Mouse (Mus musculus): ENCODE data around the gene Ppib. TPM values are rescaled to one million over a fixed set of nuclear protein-coding genes. Genes with fewer than 3 reads are reported as not detected.

Gene Ppib
- total RNA-seq (2021): 100 to 1,000 TPM; 195 to 196 TPM
- long read RNA-seq, transcript Ppib-201 (5 exons, 892 nt): major isoform, 65 of 90 reads
- long read RNA-seq, transcript Ppib-202 (4 exons, 3,305 nt): minor isoform, 7 of 90 reads
- long read RNA-seq, partial matches to known transcripts: 14 of 90 reads
- long read RNA-seq, other reads (novel, unspliced or antisense): 4 of 90 reads

GRCm38 (mm10) chr9:66059583-66060307, at the start of gene Ppib:
TSS of gene Ppib (plus strand) at chr9:66060222.
- DNase-seq (ENCODE audit: low spot score in 2 of 2): peak; percentile 98 to 99

GRCm38 (mm10) chr9:66020601-66021000, 39.4 kb upstream of the Ppib start:
- no peak for DNase-seq (ENCODE audit: low spot score in 2 of 2)

DNA sequence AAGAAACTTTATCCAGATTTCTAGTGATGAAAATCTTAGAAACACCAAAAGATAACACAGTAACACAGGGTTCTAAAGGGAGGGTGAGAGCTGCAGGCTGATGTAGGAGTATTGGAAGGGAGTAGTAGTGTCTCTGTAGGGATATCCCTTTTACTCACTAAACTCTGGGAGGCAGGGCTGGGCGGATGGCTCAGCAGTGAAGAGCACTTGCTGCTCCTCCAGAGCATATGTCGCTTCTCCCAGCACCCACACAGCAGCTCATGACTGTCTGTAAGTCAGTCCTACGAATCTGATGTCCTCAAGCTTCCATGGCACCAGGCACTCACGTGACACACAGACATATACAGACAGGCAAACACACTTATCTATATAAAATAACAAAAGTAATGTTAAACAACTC, 21.9 kb upstream of the Ppib start:
- peak; percentile 61 to 82 for DNase-seq (ENCODE audit: low spot score in 2 of 2)

DNA sequence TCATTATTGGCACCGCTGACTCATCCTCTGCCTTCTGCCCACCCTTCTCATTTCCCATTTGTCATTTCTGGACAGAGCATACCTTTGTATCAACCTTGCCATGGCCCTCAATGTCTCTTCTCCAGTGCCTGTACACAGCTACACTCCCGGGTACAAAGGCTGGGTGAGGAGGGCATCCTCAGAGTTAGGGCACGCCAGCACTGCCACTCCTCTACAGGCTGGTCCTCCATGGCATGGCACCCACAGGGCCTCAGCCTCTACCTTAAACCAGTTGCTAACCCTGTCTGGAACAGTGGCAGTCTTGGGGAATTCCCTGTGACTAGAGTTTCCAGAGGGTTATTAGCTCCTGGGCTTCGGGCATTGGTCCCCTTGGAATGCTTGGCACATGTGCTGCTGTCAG, 21.4 kb upstream of the Ppib start:
- DNase-seq (ENCODE audit: low spot score in 2 of 2): peak in 1 of 2 experiments; percentile 29

DNA sequence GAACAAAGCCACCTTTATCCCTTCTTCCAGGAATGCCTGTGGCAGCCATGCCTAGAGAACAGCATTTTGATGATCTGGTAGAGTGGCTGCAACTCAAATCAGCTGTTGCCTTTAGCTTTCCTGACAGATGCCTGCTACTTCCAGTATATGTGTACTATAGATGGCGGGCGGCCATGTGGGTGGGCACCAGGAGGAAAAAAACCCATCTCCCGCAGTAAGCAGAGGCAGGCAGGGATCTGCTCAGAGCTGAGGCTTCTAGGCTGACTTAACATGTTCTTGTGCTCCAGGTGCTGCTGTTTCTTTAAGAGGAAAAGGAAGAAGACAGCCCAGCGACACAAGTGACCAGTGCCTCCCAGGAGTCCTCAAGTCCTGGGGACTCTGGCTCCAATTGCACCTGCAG, 20.7 kb upstream of the Ppib start:
- peak in 1 of 2 experiments; percentile 46 for DNase-seq (ENCODE audit: low spot score in 2 of 2)

- DNase-seq (ENCODE audit: low spot score in 2 of 2): peak in 1 of 2 experiments; percentile 57
Measured at GRCm38 (mm10) chr9:66040801-66041200, 19.2 kb upstream of the Ppib start.

GRCm38 (mm10) chr9:66042331-66042730, 17.7 kb upstream of the Ppib start:
- DNase-seq (ENCODE audit: low spot score in 2 of 2): no peak

DNA sequence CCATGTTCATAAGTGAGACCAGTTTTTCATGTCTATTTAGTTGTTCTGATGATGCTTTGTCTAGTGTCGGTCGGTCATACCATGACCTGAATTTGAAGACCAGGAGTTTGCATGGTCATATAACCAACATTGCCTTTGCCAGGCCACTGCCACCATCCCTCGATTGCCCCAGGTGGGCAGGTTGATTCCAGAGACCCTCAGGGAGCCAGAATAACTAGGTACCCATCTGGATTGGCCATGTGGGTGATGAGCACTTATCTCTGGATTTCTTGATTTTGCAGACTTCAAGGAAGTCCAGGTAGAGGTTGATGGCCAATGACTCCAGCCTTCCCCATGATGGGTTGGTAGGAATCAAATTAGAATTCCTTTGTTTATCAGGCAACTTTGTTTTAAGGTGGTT, 16.8 kb upstream of the Ppib start:
- no peak for DNase-seq (ENCODE audit: low spot score in 2 of 2)

- no peak for DNase-seq (ENCODE audit: low spot score in 2 of 2)
Measured at GRCm38 (mm10) chr9:66049931-66050601, 10.0 kb upstream of the Ppib start.

GRCm38 (mm10) chr9:66051493-66051892, 8.5 kb upstream of the Ppib start:
- DNase-seq (ENCODE audit: low spot score in 2 of 2): no peak

- DNase-seq (ENCODE audit: low spot score in 2 of 2): no peak
Measured at GRCm38 (mm10) chr9:66052731-66053130, 7.3 kb upstream of the Ppib start.

GRCm38 (mm10) chr9:66053620-66054019, 6.4 kb upstream of the Ppib start:
- DNase-seq (ENCODE audit: low spot score in 2 of 2): no peak

DNA sequence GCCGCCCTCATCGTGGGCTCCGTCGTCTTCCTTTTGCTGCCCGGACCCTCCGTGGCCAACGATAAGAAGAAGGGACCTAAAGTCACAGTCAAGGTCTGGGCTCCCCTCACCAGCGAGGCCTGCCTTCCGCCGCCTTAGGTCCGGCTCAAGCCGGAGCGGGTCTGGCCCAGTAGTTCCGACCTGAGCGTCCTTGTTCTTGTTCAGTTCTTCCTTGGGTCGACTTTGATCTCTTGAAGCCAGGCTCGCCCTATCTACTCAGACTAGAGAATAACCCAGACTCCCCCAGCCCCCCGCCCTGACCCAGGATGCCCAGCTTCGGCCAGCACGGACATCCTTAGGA, 256 bp downstream of the Ppib start:
- DNase-seq (ENCODE audit: low spot score in 2 of 2): no peak

DNA sequence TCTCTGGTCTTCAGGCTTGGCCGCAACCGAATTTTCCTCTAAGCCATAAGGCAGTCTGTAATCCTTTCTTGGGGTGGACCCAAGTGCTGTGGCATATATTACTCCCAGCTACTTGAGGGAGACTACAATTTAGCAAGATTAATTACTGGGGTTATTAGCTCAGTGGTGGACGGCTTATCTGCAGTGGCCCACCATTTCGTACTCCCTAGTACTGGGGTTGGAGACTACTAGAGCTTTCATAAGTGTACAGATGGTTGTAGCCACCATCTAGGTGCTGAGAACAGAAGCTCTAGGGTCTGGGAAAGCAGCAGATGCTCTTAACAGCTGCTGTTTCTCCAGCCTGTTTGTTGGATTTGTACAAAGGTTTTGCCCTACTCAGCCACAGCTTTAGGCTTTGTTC, 964 bp downstream of the Ppib start:
- DNase-seq (ENCODE audit: low spot score in 2 of 2): no peak

DNA sequence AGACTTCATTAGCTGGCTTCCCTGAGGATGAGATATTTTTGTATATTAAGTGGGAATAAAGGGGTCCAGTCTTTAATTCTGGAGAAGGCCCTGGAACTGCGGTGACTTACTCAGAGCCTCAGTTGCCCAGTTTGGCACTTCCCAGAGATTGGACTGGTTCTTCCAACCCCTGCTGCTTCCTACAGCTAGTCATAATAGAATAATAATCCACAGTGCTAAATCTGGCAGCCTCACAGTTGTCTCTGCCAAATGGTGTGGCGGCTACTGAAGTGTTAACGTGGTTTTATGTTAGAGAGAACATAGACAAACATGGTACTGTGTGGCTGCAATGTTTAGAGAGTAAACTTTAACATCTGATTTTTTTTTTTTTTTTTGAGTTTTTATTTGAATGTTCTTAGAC, 1.6 kb downstream of the Ppib start:
- DNase-seq (ENCODE audit: low spot score in 2 of 2): no peak

DNA sequence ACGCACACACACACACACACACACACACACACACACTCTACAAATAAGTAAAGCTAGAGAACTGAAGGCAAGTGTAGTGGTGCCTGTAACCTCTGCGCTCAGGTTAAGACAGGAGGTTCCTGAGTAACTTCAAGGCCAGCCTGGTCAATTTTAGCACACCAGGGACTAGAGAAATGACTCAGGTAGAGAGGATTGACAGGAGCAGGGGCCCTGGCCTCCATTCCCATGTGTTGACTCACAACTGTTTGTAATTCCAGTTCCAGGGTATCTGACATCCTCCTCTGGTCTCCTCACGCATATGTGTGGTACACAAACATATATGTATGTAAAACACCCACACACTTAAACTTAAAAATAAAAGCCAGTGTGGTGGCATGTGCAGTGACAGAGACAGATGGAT, 3.4 kb downstream of the Ppib start:
- DNase-seq (ENCODE audit: low spot score in 2 of 2): no peak

GRCm38 (mm10) chr9:66064316-66064715, 4.3 kb downstream of the Ppib start:
- no peak for DNase-seq (ENCODE audit: low spot score in 2 of 2)

- no peak for DNase-seq (ENCODE audit: low spot score in 2 of 2)
Measured at GRCm38 (mm10) chr9:66066791-66067190, 6.8 kb downstream of the Ppib start.

DNA sequence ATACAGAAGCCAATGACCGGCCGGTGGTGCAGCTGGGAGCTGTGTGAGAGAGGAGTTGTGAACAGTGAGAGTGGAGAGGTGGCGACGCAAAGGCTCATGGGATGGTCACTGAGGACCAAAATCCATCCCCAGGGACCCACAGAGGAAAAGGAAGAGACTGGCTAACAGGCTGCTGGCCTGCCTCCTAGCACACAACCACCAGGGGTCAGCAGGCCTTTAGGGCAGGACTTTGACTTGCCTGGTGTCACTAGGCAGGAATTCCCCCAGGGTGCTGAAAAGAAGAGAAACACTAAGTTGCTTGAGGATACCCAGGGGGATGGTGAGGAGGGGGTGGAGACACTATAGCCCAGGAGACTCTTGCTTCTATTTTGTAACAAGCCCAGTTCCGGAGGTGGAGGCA, 7.5 kb downstream of the Ppib start:
- no peak for DNase-seq (ENCODE audit: low spot score in 2 of 2)

DNA sequence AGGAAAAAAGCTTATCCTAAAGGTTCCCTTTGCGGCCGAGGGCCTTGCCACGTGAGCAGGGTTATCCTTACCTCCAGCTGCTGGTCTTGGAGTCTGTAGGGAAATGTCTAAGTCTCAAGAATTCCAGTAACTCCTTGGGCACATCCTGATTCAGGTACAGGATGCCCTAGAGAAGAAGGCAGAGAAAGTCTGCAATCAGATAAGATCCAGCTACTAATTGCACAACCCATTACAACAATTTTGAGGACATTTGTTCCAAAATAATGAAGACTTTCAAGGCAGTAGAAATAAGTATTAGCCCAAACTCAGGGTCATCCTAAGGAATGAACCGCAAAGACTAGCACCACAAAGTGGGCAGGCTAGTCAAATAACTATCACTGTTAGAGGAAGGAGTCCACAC, 8.0 kb downstream of the Ppib start:
- no peak for DNase-seq (ENCODE audit: low spot score in 2 of 2)

DNA sequence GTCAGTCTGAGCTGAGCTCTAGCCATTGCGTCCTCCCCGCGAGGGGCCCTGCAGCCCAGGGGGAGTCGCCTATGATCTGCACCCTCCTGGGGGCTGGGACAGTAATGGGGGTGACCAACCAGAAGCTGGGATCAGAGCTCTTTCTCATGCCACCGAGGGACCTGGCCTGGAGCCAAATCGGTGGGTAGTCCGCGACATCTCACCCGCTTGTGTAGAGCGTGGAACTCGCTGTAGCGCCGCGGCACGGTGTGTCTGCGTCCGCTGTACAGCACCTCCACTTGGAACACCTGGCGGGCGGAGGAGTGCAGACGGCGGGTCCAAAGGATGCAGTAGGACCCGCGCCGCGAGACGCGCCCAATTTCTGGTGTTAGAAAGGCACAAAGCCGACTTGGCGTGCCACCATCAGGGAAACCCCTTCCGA, 9.0 kb downstream of the Ppib start:
- DNase-seq (ENCODE audit: low spot score in 2 of 2): no peak

DNA sequence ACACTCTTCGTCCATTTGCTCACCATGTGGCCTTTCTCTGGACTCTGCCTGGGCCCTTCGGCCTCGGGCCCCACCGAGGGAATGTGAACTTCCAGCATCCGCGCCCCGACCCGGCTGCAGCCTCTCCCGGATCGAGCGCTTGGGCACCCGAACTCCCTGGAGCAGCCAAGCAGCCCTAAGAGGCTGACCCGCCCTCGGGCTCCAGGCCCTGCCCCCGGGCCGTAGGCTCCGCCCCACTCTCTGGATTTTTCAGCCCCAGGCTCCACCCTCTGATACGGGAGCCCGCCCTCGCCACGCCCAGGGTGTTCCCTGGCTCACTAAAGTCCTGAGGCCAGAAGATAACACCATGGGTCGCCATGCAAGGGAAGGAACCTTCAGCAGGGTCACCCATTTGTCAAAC, 9.6 kb downstream of the Ppib start, which contains the start of gene Snx22:
Snx22 (minus strand) TSS at position 137 of the 400 bp plus-strand sequence.
- peak; percentile 53 to 73 for DNase-seq (ENCODE audit: low spot score in 2 of 2)

DNA sequence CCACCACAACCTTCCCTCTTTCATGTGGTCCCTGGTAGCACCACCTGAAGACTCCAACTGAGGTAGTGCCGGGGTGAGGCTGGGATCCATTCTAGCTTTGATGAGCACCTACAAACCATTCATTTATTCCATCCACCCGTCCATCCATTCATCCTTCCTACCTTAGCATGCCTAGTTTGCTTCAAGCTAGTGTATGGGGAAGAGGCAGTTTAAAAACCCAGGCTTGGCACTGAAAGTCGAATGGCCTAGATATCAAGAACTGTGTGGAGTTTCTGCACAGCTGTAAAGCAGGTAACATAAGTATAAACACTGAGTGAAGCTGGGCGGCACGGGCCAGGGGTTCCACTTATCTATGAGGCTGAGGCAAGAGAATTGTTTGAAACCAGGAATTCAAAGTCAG, 10.1 kb downstream of the Ppib start:
- DNase-seq (ENCODE audit: low spot score in 2 of 2): no peak

All from layer of hippocampus, adult 18-20 months (tissue).